Mouse (Mus musculus): Measurements from ENCODE around the gene Myrip. TPM values are rescaled to one million over a fixed set of nuclear protein-coding genes. Genes with fewer than 3 reads are reported as not detected.

Gene Myrip
- polyA plus RNA-seq, 1 experiment from 2014 or later = 0.31 TPM

GRCm38 (mm10) chr9:120343123-120343790, 41.9 kb downstream of the Myrip start:
- H3K4me1 ChIP-seq = peaks cover 7% of the 10 kb centered on the region; the same call in 1 of the 2 replicates
- H3K9me3 ChIP-seq = no peaks in the 10 kb centered on the region
- no peak overlapping the region for H3K27ac ChIP-seq
- H3K36me3 ChIP-seq = no peaks in the 10 kb centered on the region
- no peak overlapping the region for H3K9ac ChIP-seq
- WGBS = 39% methylated on average over 4 of the region's 4 CpGs
- no peak overlapping the region for H3K4me2 ChIP-seq
- H3K4me3 ChIP-seq = no peak overlapping the region
- no peaks in the 10 kb centered on the region for H3K27me3 ChIP-seq
- no peak for ATAC-seq (ENCODE audit: borderline replicate concordance, extremely low read depth, low FRiP score, low TSS enrichment)

- WGBS = 10% methylated on average over 5 of the region's 5 CpGs
- Histone ChIP-seq H3K27ac (no peak overlapping the region; the same call in 1 of the 2 replicates), H3K4me3 (no peak overlapping the region), H3K9ac (no peak overlapping the region), H3K4me2 (no peak overlapping the region), H3K27me3 (no peaks in the 10 kb centered on the region), H3K9me3 (no peaks in the 10 kb centered on the region), H3K4me1 (peaks cover 11% of the 10 kb centered on the region; the same call in 1 of the 2 replicates), H3K36me3 (no peaks in the 10 kb centered on the region)
- ATAC-seq (ENCODE audit: borderline replicate concordance, extremely low read depth, low FRiP score, low TSS enrichment) = peak; percentile 23
These were observed 44.4 kb downstream of the Myrip start for GRCm38 (mm10) chr9:120345651-120346151.

- WGBS = 39% methylated on average over 4 of the region's 4 CpGs
- no peaks in the 10 kb centered on the region for H3K27me3 ChIP-seq
- H3K27ac ChIP-seq = no peak overlapping the region
- ATAC-seq (ENCODE audit: borderline replicate concordance, extremely low read depth, low FRiP score, low TSS enrichment) = no peak
- H3K4me1 ChIP-seq = peaks cover 11% of the 10 kb centered on the region; the same call in 1 of the 2 replicates
- no peaks in the 10 kb centered on the region for H3K9me3 ChIP-seq
- H3K4me3 ChIP-seq = no peak overlapping the region
- no peak overlapping the region for H3K4me2 ChIP-seq
- no peak overlapping the region for H3K9ac ChIP-seq
- H3K36me3 ChIP-seq = no peaks in the 10 kb centered on the region
These were observed 47.8 kb downstream of the Myrip start for GRCm38 (mm10) chr9:120349145-120349544.

GRCm38 (mm10) chr9:120350346-120350745, 49.0 kb downstream of the Myrip start:
- Histone ChIP-seq H3K36me3 (no peaks in the 10 kb centered on the region), H3K4me1 (peaks cover 11% of the 10 kb centered on the region; the same call in 1 of the 2 replicates), H3K4me3 (no peak overlapping the region), H3K27me3 (no peaks in the 10 kb centered on the region), H3K4me2 (no peak overlapping the region), H3K27ac (peak overlapping the region; percentile 15; the same call in 1 of the 2 replicates), H3K9ac (no peak overlapping the region), H3K9me3 (no peaks in the 10 kb centered on the region)
- no peak for ATAC-seq (ENCODE audit: borderline replicate concordance, extremely low read depth, low FRiP score, low TSS enrichment)
- 35% methylated on average over 6 of the region's 6 CpGs for WGBS

GRCm38 (mm10) chr9:120351061-120351460, 49.7 kb downstream of the Myrip start:
- no peak overlapping the region for H3K27ac ChIP-seq
- 59% methylated on average over 7 of the region's 7 CpGs for WGBS
- H3K4me2 ChIP-seq = no peak overlapping the region
- no peaks in the 10 kb centered on the region for H3K27me3 ChIP-seq
- H3K4me1 ChIP-seq = peaks cover 4% of the 10 kb centered on the region; the same call in 1 of the 2 replicates
- no peak overlapping the region for H3K4me3 ChIP-seq
- ATAC-seq (ENCODE audit: borderline replicate concordance, extremely low read depth, low FRiP score, low TSS enrichment) = no peak
- H3K9ac ChIP-seq = no peak overlapping the region
- no peaks in the 10 kb centered on the region for H3K9me3 ChIP-seq
- H3K36me3 ChIP-seq = no peaks in the 10 kb centered on the region

- WGBS = 91% methylated on average over 8 of the region's 8 CpGs
- Histone ChIP-seq H3K27ac (no peak overlapping the region), H3K9ac (no peak overlapping the region), H3K4me2 (no peak overlapping the region), H3K4me3 (no peak overlapping the region), H3K27me3 (no peaks in the 10 kb centered on the region), H3K36me3 (no peaks in the 10 kb centered on the region), H3K4me1 (0 out of 2 replicates have a peak, but pooled peaks cover 4% of the 10 kb centered on the region), H3K9me3 (no peaks in the 10 kb centered on the region)
- ATAC-seq (ENCODE audit: borderline replicate concordance, extremely low read depth, low FRiP score, low TSS enrichment) = no peak
These were observed 50.2 kb downstream of the Myrip start for GRCm38 (mm10) chr9:120351474-120351873.

GRCm38 (mm10) chr9:120353036-120353435, 51.7 kb downstream of the Myrip start:
- Histone ChIP-seq H3K27me3 (no peaks in the 10 kb centered on the region), H3K9me3 (no peaks in the 10 kb centered on the region), H3K4me1 (0 out of 2 replicates have a peak, but pooled peaks cover 4% of the 10 kb centered on the region), H3K36me3 (no peaks in the 10 kb centered on the region), H3K9ac (no peak overlapping the region), H3K4me2 (no peak overlapping the region), H3K27ac (no peak overlapping the region), H3K4me3 (no peak overlapping the region)
- ATAC-seq (ENCODE audit: borderline replicate concordance, extremely low read depth, low FRiP score, low TSS enrichment) = no peak
- 79% methylated on average over 4 of the region's 4 CpGs for WGBS

- Histone ChIP-seq H3K9ac (no peak overlapping the region), H3K9me3 (no peaks in the 10 kb centered on the region), H3K36me3 (no peaks in the 10 kb centered on the region), H3K27me3 (no peaks in the 10 kb centered on the region), H3K4me1 (0 out of 2 replicates have a peak, but pooled peaks cover 4% of the 10 kb centered on the region), H3K4me2 (no peak overlapping the region), H3K4me3 (no peak overlapping the region), H3K27ac (no peak overlapping the region)
- WGBS = 74% methylated on average over 3 of the region's 3 CpGs
- no peak for ATAC-seq (ENCODE audit: borderline replicate concordance, extremely low read depth, low FRiP score, low TSS enrichment)
These were observed 52.7 kb downstream of the Myrip start for GRCm38 (mm10) chr9:120353967-120354366.

- 83% methylated on average over 12 of the region's 12 CpGs for WGBS
- H3K36me3 ChIP-seq = no peaks in the 10 kb centered on the region
- no peak overlapping the region for H3K27ac ChIP-seq
- ATAC-seq (ENCODE audit: borderline replicate concordance, extremely low read depth, low FRiP score, low TSS enrichment) = no peak
- no peaks in the 10 kb centered on the region for H3K4me1 ChIP-seq
- no peaks in the 10 kb centered on the region for H3K27me3 ChIP-seq
- no peak overlapping the region for H3K4me2 ChIP-seq
- H3K4me3 ChIP-seq = no peak overlapping the region
- H3K9me3 ChIP-seq = no peaks in the 10 kb centered on the region
- no peak overlapping the region for H3K9ac ChIP-seq
These were observed 53.4 kb downstream of the Myrip start for GRCm38 (mm10) chr9:120354550-120355345.

- H3K9ac ChIP-seq = no peak overlapping the region
- no peaks in the 10 kb centered on the region for H3K36me3 ChIP-seq
- H3K9me3 ChIP-seq = no peaks in the 10 kb centered on the region
- no peak overlapping the region for H3K4me3 ChIP-seq
- no peak overlapping the region for H3K27ac ChIP-seq
- H3K4me2 ChIP-seq = no peak overlapping the region
- H3K4me1 ChIP-seq = no peaks in the 10 kb centered on the region
- ATAC-seq (ENCODE audit: borderline replicate concordance, extremely low read depth, low FRiP score, low TSS enrichment) = no peak
- 41% methylated on average over 6 of the region's 6 CpGs for WGBS
- no peaks in the 10 kb centered on the region for H3K27me3 ChIP-seq
These were observed 55.2 kb downstream of the Myrip start for GRCm38 (mm10) chr9:120356490-120356889.

- WGBS = 73% methylated on average over 6 of the region's 6 CpGs
- H3K4me2 ChIP-seq = no peak overlapping the region
These were observed 56.7 kb downstream of the Myrip start for GRCm38 (mm10) chr9:120358060-120358459.

More at GRCm38 (mm10) chr9:120358060-120358459, 56.7 kb downstream of the Myrip start:
- no peaks in the 10 kb centered on the region for H3K36me3 ChIP-seq
- H3K4me1 ChIP-seq = no peaks in the 10 kb centered on the region
- no peak overlapping the region for H3K9ac ChIP-seq
- H3K27me3 ChIP-seq = no peaks in the 10 kb centered on the region
- ATAC-seq (ENCODE audit: borderline replicate concordance, extremely low read depth, low FRiP score, low TSS enrichment) = no peak
- no peaks in the 10 kb centered on the region for H3K9me3 ChIP-seq
- H3K4me3 ChIP-seq = no peak overlapping the region
- H3K27ac ChIP-seq = no peak overlapping the region

All from lung, embryonic 15.5 days (tissue).